ENCODE assay signal across 31 mouse cellular contexts in the genomic region with DNA sequence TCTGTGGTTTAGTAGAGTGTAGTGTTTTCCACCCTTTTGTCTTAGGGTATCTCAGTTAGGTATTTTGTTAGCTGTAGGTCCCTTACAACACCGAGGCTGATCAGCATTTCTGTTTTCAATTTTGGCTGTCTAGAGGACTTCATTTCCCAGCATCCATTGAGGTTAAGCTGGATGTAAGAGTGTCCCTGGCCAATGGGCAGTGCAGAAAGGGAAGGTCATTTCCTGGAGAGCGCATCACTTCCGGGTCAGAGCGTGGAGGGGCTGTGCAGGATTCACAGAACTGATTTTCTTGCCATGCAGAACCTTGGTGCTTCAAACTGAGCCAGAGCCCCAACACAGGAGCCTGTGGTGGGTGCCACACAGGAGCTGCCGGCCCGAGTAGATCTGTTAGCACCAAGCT.
DNase-seq lines count a peak whose midpoint lies in the region; ATAC-seq and TF ChIP-seq lines count a peak whose summit lies in the region.
"Had no signal": no experiment of that assay in that cellular context is flagged by ENCODE, and none has a peak within 500 bp of the region (broad histone marks: within the 10 kb centered on the region; RNA-seq: fewer than 3 reads in every experiment).

No protein-coding gene starts in this region.

- no peak overlapping the region for H3K4me3 ChIP-seq in forebrain, postnatal 0 days (ENCODE audit: low read depth, low read length)
- no peak overlapping the region for H3K4me3 ChIP-seq in forebrain, embryonic 10.5 days
- no peak overlapping the region for H3K4me3 ChIP-seq in embryonic facial prominence, embryonic 10.5 days
- H3K4me3 ChIP-seq: embryonic facial prominence, embryonic 12.5 days; heart, embryonic 13.5 days; hindbrain, embryonic 15.5 days; intestine, embryonic 15.5 days; limb, embryonic 13.5 days; midbrain, embryonic 13.5 days; neural tube, embryonic 15.5 days had no signal

- no peak overlapping the region for H3K4me2 ChIP-seq in forebrain, postnatal 0 days (ENCODE audit: low read depth)
- H3K4me2 ChIP-seq: embryonic facial prominence, embryonic 12.5 days; heart, embryonic 13.5 days; hindbrain, embryonic 15.5 days; intestine, embryonic 15.5 days; limb, embryonic 13.5 days; liver, embryonic 11.5 days; midbrain, embryonic 13.5 days; neural tube, embryonic 15.5 days had no signal

- H3K9ac ChIP-seq in forebrain, postnatal 0 days = no peak overlapping the region
- H3K9ac ChIP-seq: embryonic facial prominence, embryonic 12.5 days; heart, embryonic 13.5 days; hindbrain, embryonic 15.5 days; intestine, embryonic 15.5 days; limb, embryonic 13.5 days; midbrain, embryonic 13.5 days; neural tube, embryonic 15.5 days had no signal

- DNase-seq in forebrain, postnatal 0 days = no peak
- no peak for DNase-seq in forebrain, embryonic 10.5 days (ENCODE audit: extremely low spot score, low spot score)
- DNase-seq in A20 (ENCODE audit: low read depth, low spot score) (peak; percentile 67), NIH3T3 (ENCODE audit: low read depth) (peak; percentile 58)
- peak; percentile 60 for DNase-seq in embryonic facial prominence, embryonic 10.5 days (ENCODE audit: low spot score)
- DNase-seq in thymus, postnatal 4 days = no peak
- DNase-seq in spleen, adult 12 weeks (ENCODE audit: low spot score) = no peak
- DNase-seq: adrenal gland, adult 2 months; B cell, adult 2 months; cerebellum, adult 11 months; cerebellum, postnatal 10 days; gastrocnemius, postnatal 10 days; heart, postnatal 10 days; kidney, adult 8-10 months; kidney, postnatal 4 days; lung, postnatal 36 days; retina, postnatal 1 day; right cerebral cortex, postnatal 14 days; thymus, adult 18-20 months; thymus, postnatal 36 days had no signal

- peak; percentile 53 for ATAC-seq in forebrain, postnatal 0 days
- ATAC-seq: activated CD4-positive, CD25-positive, alpha-beta regulatory T cell, adult 4 months; intestine, embryonic 15.5 days; midbrain, embryonic 13.5 days had no signal

- 0 out of 2 replicates have a peak, but pooled peaks cover 2% of the 10 kb centered on the region for H3K9me3 ChIP-seq in forebrain, postnatal 0 days (ENCODE audit: low read length)
- H3K9me3 ChIP-seq in forebrain, embryonic 10.5 days = no peaks in the 10 kb centered on the region
- no peaks in the 10 kb centered on the region for H3K9me3 ChIP-seq in embryonic facial prominence, embryonic 10.5 days
- H3K9me3 ChIP-seq: embryonic facial prominence, embryonic 12.5 days; heart, embryonic 13.5 days; hindbrain, embryonic 15.5 days; intestine, embryonic 15.5 days; midbrain, embryonic 13.5 days; neural tube, embryonic 15.5 days had no signal

- no peaks in the 10 kb centered on the region for H3K4me1 ChIP-seq in forebrain, postnatal 0 days (ENCODE audit: insufficient read depth)
- peaks cover 9% of the 10 kb centered on the region for H3K4me1 ChIP-seq in forebrain, embryonic 10.5 days
- H3K4me1 ChIP-seq in embryonic facial prominence, embryonic 10.5 days = peaks cover 28% of the 10 kb centered on the region
- H3K4me1 ChIP-seq: heart, embryonic 13.5 days; hindbrain, embryonic 15.5 days; midbrain, embryonic 13.5 days; neural tube, embryonic 15.5 days had no signal

- H3K36me3 ChIP-seq in forebrain, postnatal 0 days (ENCODE audit: insufficient read depth) = no peaks in the 10 kb centered on the region
- no peaks in the 10 kb centered on the region for H3K36me3 ChIP-seq in forebrain, embryonic 10.5 days (replicated peaks)
- no peaks in the 10 kb centered on the region for H3K36me3 ChIP-seq in embryonic facial prominence, embryonic 10.5 days (replicated peaks)
- H3K36me3 ChIP-seq: embryonic facial prominence, embryonic 12.5 days; heart, embryonic 13.5 days; hindbrain, embryonic 15.5 days; intestine, embryonic 15.5 days; limb, embryonic 13.5 days; midbrain, embryonic 13.5 days; neural tube, embryonic 15.5 days had no signal

- H3K27me3 ChIP-seq in forebrain, postnatal 0 days (ENCODE audit: insufficient read depth, low read length) = no peaks in the 10 kb centered on the region
- H3K27me3 ChIP-seq in forebrain, embryonic 10.5 days (ENCODE audit: poor library complexity, severe bottlenecking) = peaks cover 23% of the 10 kb centered on the region
- H3K27me3 ChIP-seq in embryonic facial prominence, embryonic 10.5 days (replicated peaks; ENCODE audit: low read depth, poor library complexity, severe bottlenecking) = peaks cover 50% of the 10 kb centered on the region
- H3K27me3 ChIP-seq: hindbrain, embryonic 15.5 days had no signal

- WGBS in forebrain, postnatal 0 days = 91% methylated on average over 6 of the region's 6 CpGs
- 87% methylated on average over 6 of the region's 6 CpGs for WGBS in forebrain, embryonic 10.5 days
- 78% methylated on average over 6 of the region's 6 CpGs for WGBS in embryonic facial prominence, embryonic 10.5 days

- no peak overlapping the region for H3K27ac ChIP-seq in forebrain, postnatal 0 days (ENCODE audit: low read depth, low read length)
- no peak overlapping the region for H3K27ac ChIP-seq in forebrain, embryonic 10.5 days
- no peak overlapping the region for H3K27ac ChIP-seq in embryonic facial prominence, embryonic 10.5 days (replicated peaks)
- H3K27ac ChIP-seq: embryonic facial prominence, embryonic 12.5 days; heart, embryonic 13.5 days; hindbrain, embryonic 15.5 days; intestine, embryonic 15.5 days; kidney, postnatal 0 days; limb, embryonic 13.5 days; midbrain, embryonic 13.5 days; neural tube, embryonic 15.5 days; stomach, postnatal 0 days had no signal

- TF ChIP-seq CTCF in forebrain, postnatal 0 days (IDR thresholded peaks at IDR 0.05; ENCODE audit: low read depth) = no peak

Comparison
In these comparisons a context has a peak if more than half of its experiments do, and no peak if none do; other contexts are left out.
1. DNase-seq: peak in A20 (single experiment), NIH3T3 (single experiment) and embryonic facial prominence, embryonic 10.5 days (single experiment); none in forebrain, postnatal 0 days (single experiment), forebrain, embryonic 10.5 days (single experiment), thymus, postnatal 4 days (single experiment) and spleen, adult 12 weeks (single experiment).